Mouse (Mus musculus): ENCODE data around the gene Gfap. TPM values are rescaled to one million over a fixed set of nuclear protein-coding genes. Genes with fewer than 3 reads are reported as not detected.

The Gfap gene
- total and polyA plus RNA-seq, 3 experiments = not detected

- H3K27me3 ChIP-seq (replicated peaks) = peaks cover 18% of the 10 kb centered on the region
- in situ Hi-C loops (cut with MboI; ENCODE audit: low pct_ligation_motif_present, low pct_unique_long_range_greater_than_20kb, low sequenced_read_pairs) = loop anchor here (5.0 kb wide), 1 partner anchor 33 kb away; no protein-coding TSS in a partner anchor
- peak overlapping the region; percentile 59 for H3K4me2 ChIP-seq (ENCODE audit: insufficient read depth, low read depth, poor library complexity, severe bottlenecking)
- dilution Hi-C loops (cut with MboI; ENCODE audit: extremely low pct_ligation_motif_present, extremely low pct_unique_long_range_greater_than_20kb, low sequenced_read_pairs) = no loop called here
- peaks cover 5% of the 10 kb centered on the region for H3K9me3 ChIP-seq (replicated peaks; ENCODE audit: low read length)
- peak; percentile 83 for DNase-seq (ENCODE audit: extremely low read depth)
- peaks cover 13 to 38% of the 10 kb centered on the region in 2 experiments for H3K4me1 ChIP-seq (ENCODE audit: control insufficient read depth in 1 of 2, insufficient read depth in 2 of 2)
- H3K27ac ChIP-seq (ENCODE audit: insufficient read depth, low read depth) = no peak overlapping the region
- H3K36me3 ChIP-seq (replicated peaks in 1 of 2; ENCODE audit: control insufficient read depth in 1 of 2, insufficient read depth in 1 of 2, low read length in 1 of 2) = no peaks in the 10 kb centered on the region
- TF ChIP-seq ZNF384 (IDR thresholded peaks at IDR 0.05; ENCODE audit: low read depth, low read length) (peak; percentile 60), MAFK (IDR thresholded peaks at IDR 0.05; ENCODE audit: insufficient replicate concordance, low read length) (peak; percentile 97), CHD2 (IDR thresholded peaks at IDR 0.05; ENCODE audit: low read length) (peak; percentile 71), RAD21 (IDR thresholded peaks at IDR 0.05; ENCODE audit: low read depth, low read length) (no peak), UBTF (IDR thresholded peaks at IDR 0.05; ENCODE audit: low read depth, low read length) (no peak; the same call in 1 of the 2 replicates), IRF4 (IDR thresholded peaks at IDR 0.05; ENCODE audit: low read depth, low read length) (peak; percentile 98), USF2 (conservative IDR thresholded peaks at IDR 0.05; ENCODE audit: low read depth, low read length) (no peak), CTCF (conservative IDR thresholded peaks at IDR 0.05 in 1 of 2, IDR thresholded peaks at IDR 0.05 in 1 of 2; ENCODE audit: low read depth in 2 of 2, low read length in 2 of 2) (no peak), MEF2A (IDR thresholded peaks at IDR 0.05; ENCODE audit: borderline replicate concordance, low read depth, low read length) (peak; percentile 96), PAX5 (IDR thresholded peaks at IDR 0.05; ENCODE audit: low read length) (no peak), CHD1 (IDR thresholded peaks at IDR 0.05; ENCODE audit: low read depth, low read length) (no peak), MAX (IDR thresholded peaks at IDR 0.05; ENCODE audit: low read length) (peak; percentile 91), MXI1 (IDR thresholded peaks at IDR 0.05; ENCODE audit: low read depth, low read length) (peak; percentile 74; the same call in 1 of the 2 replicates), SIN3A (IDR thresholded peaks at IDR 0.05; ENCODE audit: low read length) (peak; percentile 90), GABPA (IDR thresholded peaks at IDR 0.05; ENCODE audit: insufficient replicate concordance, low read depth, low read length) (no peak), NELFE (IDR thresholded peaks at IDR 0.05; ENCODE audit: low read depth, low read length) (no peak), E2F4 (IDR thresholded peaks at IDR 0.05; ENCODE audit: insufficient replicate concordance, low read depth, low read length) (0 out of 2 replicates have a peak, but pooled peaks have one; percentile 6), ZMIZ1 (IDR thresholded peaks at IDR 0.05; ENCODE audit: low read depth, low read length) (no peak), BHLHE40 (IDR thresholded peaks at IDR 0.05; ENCODE audit: low read depth, low read length) (peak; percentile 94), JUN (IDR thresholded peaks at IDR 0.05; ENCODE audit: insufficient read depth, low read depth, low read length) (peak; percentile 36; the same call in 1 of the 2 replicates), HCFC1 (IDR thresholded peaks at IDR 0.05; ENCODE audit: low read depth, low read length) (peak; percentile 51), MAZ (IDR thresholded peaks at IDR 0.05; ENCODE audit: low read depth, low read length) (0 out of 2 replicates have a peak, but pooled peaks have one; percentile 61), JUND (conservative IDR thresholded peaks at IDR 0.05; ENCODE audit: low read depth, low read length) (0 out of 2 replicates have a peak, but pooled peaks have one; percentile 34), USF1 (IDR thresholded peaks at IDR 0.05; ENCODE audit: low read depth, low read length) (no peak), MYC (IDR thresholded peaks at IDR 0.05; ENCODE audit: low read depth, low read length) (peak; percentile 93), NRF1 (IDR thresholded peaks at IDR 0.05; ENCODE audit: low read depth, low read length) (0 out of 2 replicates have a peak, but pooled peaks have one; percentile 2), ZKSCAN1 (IDR thresholded peaks at IDR 0.05; ENCODE audit: borderline replicate concordance, low read depth, low read length) (no peak), ZC3H11A (IDR thresholded peaks at IDR 0.05; ENCODE audit: low read depth, low read length) (no peak), TCF12 (IDR thresholded peaks at IDR 0.05; ENCODE audit: low read depth, low read length) (peak; percentile 89; the same call in 1 of the 2 replicates), SMC3 (IDR thresholded peaks at IDR 0.05; ENCODE audit: low read depth, low read length) (no peak; the same call in 1 of the 2 replicates), TBP (conservative IDR thresholded peaks at IDR 0.05; ENCODE audit: low read depth, low read length) (no peak), RCOR1 (conservative IDR thresholded peaks at IDR 0.05; ENCODE audit: low read depth, low read length) (peak; percentile 76), EP300 (IDR thresholded peaks at IDR 0.05; ENCODE audit: low read length) (peak; percentile 95), POLR2A (IDR thresholded peaks at IDR 0.05; ENCODE audit: low read depth, low read length) (peak; percentile 35; the same call in 1 of the 2 replicates), ELF1 (IDR thresholded peaks at IDR 0.05; ENCODE audit: low read depth, low read length) (peak; percentile 52), ETS1 (conservative IDR thresholded peaks at IDR 0.05; ENCODE audit: low read depth, low read length) (peak; percentile 90)
- no peak overlapping the region for H3K9ac ChIP-seq (ENCODE audit: insufficient read depth, low read depth)
- H3K79me2 ChIP-seq (replicated peaks; ENCODE audit: control insufficient read depth, extremely low read depth, insufficient read depth, poor library complexity, severe bottlenecking) = no peaks in the 10 kb centered on the region
- H3K4me3 ChIP-seq (replicated peaks in 1 of 3; ENCODE audit: low read depth in 2 of 3, low read length in 2 of 3, poor library complexity in 1 of 3) = no peak overlapping the region
Measured at GRCm38 (mm10) chr11:102930672-102931071, 30.0 kb upstream of the Gfap start.

All from CH12.LX (cell line).